Mouse (Mus musculus) heart, adult 9 months (tissue): Measurements from ENCODE around the gene Sel1l3.

Experiments
- DNase-seq, 2 experiments: peaks; one replicate each; pipeline ENCODE4 v3.0.0; 2022; ENCODE audit warnings: low spot score in 2 of 2

The Sel1l3 gene

GRCm38 (mm10) chr5:53174461-53174860 lies 39.3 kb downstream of the Sel1l3 start:
- no peak for DNase-seq

GRCm38 (mm10) chr5:53172908-53173307 lies 40.8 kb downstream of the Sel1l3 start:
- DNase-seq = no peak

- DNase-seq = no peak
Measured at GRCm38 (mm10) chr5:53172256-53172636, 41.5 kb downstream of the Sel1l3 start.

- DNase-seq = no peak
Measured at GRCm38 (mm10) chr5:53171611-53172255, 42.0 kb downstream of the Sel1l3 start.

- no peak for DNase-seq
Measured at GRCm38 (mm10) chr5:53167564-53167963, 46.2 kb downstream of the Sel1l3 start.

- no peak for DNase-seq
Measured at GRCm38 (mm10) chr5:53165672-53166071, 48.1 kb downstream of the Sel1l3 start.

- DNase-seq = no peak
Measured at GRCm38 (mm10) chr5:53162436-53162835, 51.3 kb downstream of the Sel1l3 start.

GRCm38 (mm10) chr5:53161506-53162186 lies 52.1 kb downstream of the Sel1l3 start:
- no peak for DNase-seq

GRCm38 (mm10) chr5:53160207-53160606 lies 53.5 kb downstream of the Sel1l3 start:
- no peak for DNase-seq

- DNase-seq = no peak
Measured at GRCm38 (mm10) chr5:53159631-53160030, 54.1 kb downstream of the Sel1l3 start.

GRCm38 (mm10) chr5:53159166-53159565 lies 54.6 kb downstream of the Sel1l3 start:
- DNase-seq = no peak

- peak; percentile 12 to 14 for DNase-seq
Measured at GRCm38 (mm10) chr5:53155985-53156679, 57.6 kb downstream of the Sel1l3 start.

GRCm38 (mm10) chr5:53154501-53154900 lies 59.2 kb downstream of the Sel1l3 start:
- DNase-seq = no peak

GRCm38 (mm10) chr5:53154078-53154477 lies 59.6 kb downstream of the Sel1l3 start:
- no peak for DNase-seq

- no peak for DNase-seq
Measured at GRCm38 (mm10) chr5:53153144-53153543, 60.6 kb downstream of the Sel1l3 start.

- no peak for DNase-seq
Measured at GRCm38 (mm10) chr5:53151379-53151960, 62.3 kb downstream of the Sel1l3 start.

GRCm38 (mm10) chr5:53148960-53149685 lies 64.6 kb downstream of the Sel1l3 start:
- peak in 1 of 2 experiments; percentile 4 for DNase-seq

- DNase-seq = no peak
Measured at GRCm38 (mm10) chr5:53148160-53148923, 65.4 kb downstream of the Sel1l3 start.

GRCm38 (mm10) chr5:53147418-53147817 lies 66.3 kb downstream of the Sel1l3 start:
- no peak for DNase-seq

- DNase-seq = no peak
Measured at GRCm38 (mm10) chr5:53146684-53147061, 67.1 kb downstream of the Sel1l3 start.

GRCm38 (mm10) chr5:53146049-53146683 lies 67.6 kb downstream of the Sel1l3 start:
- no peak for DNase-seq
